Mouse (Mus musculus) midbrain, embryonic 14.5 days (tissue): ENCODE results near the gene Card9. TPM values are rescaled to one million over a fixed set of nuclear protein-coding genes. Genes with fewer than 3 reads are reported as not detected.

Source experiments
- ATAC-seq: fragments of 200-750 bp; cut with Nextera tagmentation; 2 replicates; pipeline ENCODE4 v1.8.0; 2017; ENCODE audit warnings: moderate number of reproducible peaks, moderate library complexity; ENCODE audit not compliant: low FRiP score, low TSS enrichment
- DNase-seq: peaks from one replicate; pipeline ENCODE4 v3.0.0-alpha.2; 2015
- H3K27ac ChIP-seq: fragments of 300-500 bp; sonication (generic); replicated peaks from 2 replicates; pipeline ENCODE4 v1.5.1; 2014; ENCODE audit warnings: mild to moderate bottlenecking, low read depth, low read length, moderate library complexity
- H3K27me3 ChIP-seq: fragments of 300-500 bp; sonication (generic); 2 replicates; pipeline ENCODE4 v1.6.1; 2014; ENCODE audit warnings: low read length, control low read depth, mixed read lengths; ENCODE audit not compliant: control insufficient read depth, insufficient read depth
- H3K36me3 ChIP-seq: fragments of 300-500 bp; sonication (generic); 2 replicates; pipeline ENCODE4 v1.6.1; 2014; ENCODE audit warnings: low read length, control low read depth; ENCODE audit not compliant: control insufficient read depth, insufficient read depth
- H3K4me1 ChIP-seq: fragments of 300-500 bp; sonication (generic); 2 replicates; pipeline ENCODE4 v1.6.1; 2014; ENCODE audit warnings: mild to moderate bottlenecking, antibody characterized with exemption, low read length, control low read depth; ENCODE audit not compliant: control insufficient read depth, insufficient read depth
- H3K4me2 ChIP-seq: fragments of 300-500 bp; sonication (generic); 2 replicates; pipeline ENCODE4 v1.6.1; 2014; ENCODE audit warnings: mild to moderate bottlenecking, low read length, moderate library complexity
- H3K4me3 ChIP-seq: fragments of 300-500 bp; sonication (generic); replicated peaks from 2 replicates; pipeline ENCODE4 v1.5.1; 2014; ENCODE audit warnings: low read depth, low read length
- H3K9ac ChIP-seq: fragments of 300-500 bp; sonication (generic); replicated peaks from 2 replicates; pipeline ENCODE4 v1.6.1; 2014; ENCODE audit warnings: mild to moderate bottlenecking, low read length, moderate library complexity
- H3K9me3 ChIP-seq: fragments of 300-500 bp; sonication (generic); 2 replicates; pipeline ENCODE4 v1.6.1; 2016; ENCODE audit warnings: low read length, control low read depth, mixed read lengths; ENCODE audit not compliant: control insufficient read depth
- WGBS: fragments of 180-500 bp; shearing (Covaris S2); extraction: QIAGEN DNeasy Blood & Tissue Kit; methylation state at CpG from one replicate; pipeline ENCODE4 v1.1.7; 2014; 5-methylcytosine and 5-hydroxymethylcytosine counted together
- polyA plus RNA-seq: library from polyadenylated mRNA; unstranded; fragments of >200 nt; fragmentation: Nextera tagmentation; extraction: Ambion mirVana; gene quantifications from 2 replicates; pipeline ENCODE4 v1.2.1, GENCODE M21; 2014

Gene Card9
- polyA plus RNA-seq, 1 experiment from 2014 or later, result 1.7 TPM

GRCm38 (mm10) chr2:26372396-26372795, 11.7 kb upstream of the Card9 start:
- DNase-seq (no peak), ATAC-seq (no peak)
- Histone ChIP-seq H3K9me3 (no peaks in the 10 kb centered on the region), H3K4me2 (no peak overlapping the region), H3K27ac (no peak overlapping the region), H3K9ac (no peak overlapping the region), H3K36me3 (peaks cover 98% of the 10 kb centered on the region), H3K4me1 (no peaks in the 10 kb centered on the region), H3K27me3 (no peaks in the 10 kb centered on the region), H3K4me3 (no peak overlapping the region)
- WGBS, result 96% methylated on average over 8 of the region's 8 CpGs

GRCm38 (mm10) chr2:26368572-26368971, 7.9 kb upstream of the Card9 start:
- WGBS, result 94% methylated on average over 1 of the region's 1 CpGs
- Histone ChIP-seq H3K9me3 (no peaks in the 10 kb centered on the region), H3K36me3 (peaks cover 97% of the 10 kb centered on the region), H3K27me3 (no peaks in the 10 kb centered on the region), H3K9ac (no peak overlapping the region), H3K4me1 (no peaks in the 10 kb centered on the region), H3K27ac (no peak overlapping the region), H3K4me2 (no peak overlapping the region), H3K4me3 (no peak overlapping the region)
- ATAC-seq, result no peak
- DNase-seq, result no peak

- Histone ChIP-seq H3K27me3 (no peaks in the 10 kb centered on the region), H3K4me1 (no peaks in the 10 kb centered on the region), H3K4me3 (no peak overlapping the region), H3K9ac (no peak overlapping the region), H3K4me2 (no peak overlapping the region), H3K9me3 (no peaks in the 10 kb centered on the region), H3K36me3 (peaks cover 96% of the 10 kb centered on the region), H3K27ac (no peak overlapping the region)
- DNase-seq, result no peak
- no peak for ATAC-seq
- WGBS, result 94% methylated on average over 6 of the region's 6 CpGs
Observed at GRCm38 (mm10) chr2:26367911-26368310, 7.2 kb upstream of the Card9 start.

DNA sequence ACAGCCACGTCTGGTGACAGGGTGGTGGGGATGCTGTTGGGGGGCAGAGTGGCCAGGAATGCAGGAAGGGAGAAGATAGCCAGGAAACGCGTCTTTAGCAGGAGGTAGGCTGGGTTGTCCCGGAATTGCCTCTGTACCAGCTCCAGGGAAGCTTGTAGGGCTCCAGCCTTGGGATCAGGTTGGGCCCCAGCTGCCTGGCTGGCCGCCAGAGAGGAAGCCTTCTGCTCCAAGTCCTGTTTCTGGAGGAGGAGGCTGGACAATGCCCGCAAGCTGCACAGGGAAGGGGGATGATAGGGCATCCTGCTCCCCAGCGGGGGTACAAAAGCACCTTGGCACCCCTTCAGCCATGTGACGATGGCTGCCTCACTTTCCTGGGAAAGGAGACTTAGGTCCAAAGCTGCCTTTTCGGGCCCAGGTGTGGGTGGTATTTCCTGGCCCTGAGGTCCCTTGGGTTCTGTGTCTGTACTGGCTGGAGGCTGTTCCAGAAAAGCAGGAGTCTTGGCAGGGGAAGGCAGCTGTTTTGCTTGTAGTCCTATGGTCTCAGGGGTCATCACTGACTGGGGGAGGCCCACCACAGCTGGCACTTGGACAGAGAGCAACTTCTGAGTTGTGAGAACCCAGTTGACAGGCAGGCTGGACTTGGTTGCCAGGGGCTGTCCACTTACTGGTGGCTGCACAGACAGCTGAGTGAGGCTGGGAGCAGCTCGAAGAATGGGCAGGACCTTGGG, 4.2 kb upstream of the Card9 start:
- H3K9me3 ChIP-seq, result no peaks in the 10 kb centered on the region
- DNase-seq (no peak), ATAC-seq (no peak)
- no peak overlapping the region for H3K9ac ChIP-seq
- H3K4me2 ChIP-seq, result no peak overlapping the region
- 89% methylated on average over 10 of the region's 10 CpGs for WGBS
- H3K36me3 ChIP-seq, result peaks cover 72% of the 10 kb centered on the region
- H3K27me3 ChIP-seq, result no peaks in the 10 kb centered on the region
- no peak overlapping the region for H3K4me3 ChIP-seq
- H3K4me1 ChIP-seq, result no peaks in the 10 kb centered on the region
- no peak overlapping the region for H3K27ac ChIP-seq

DNA sequence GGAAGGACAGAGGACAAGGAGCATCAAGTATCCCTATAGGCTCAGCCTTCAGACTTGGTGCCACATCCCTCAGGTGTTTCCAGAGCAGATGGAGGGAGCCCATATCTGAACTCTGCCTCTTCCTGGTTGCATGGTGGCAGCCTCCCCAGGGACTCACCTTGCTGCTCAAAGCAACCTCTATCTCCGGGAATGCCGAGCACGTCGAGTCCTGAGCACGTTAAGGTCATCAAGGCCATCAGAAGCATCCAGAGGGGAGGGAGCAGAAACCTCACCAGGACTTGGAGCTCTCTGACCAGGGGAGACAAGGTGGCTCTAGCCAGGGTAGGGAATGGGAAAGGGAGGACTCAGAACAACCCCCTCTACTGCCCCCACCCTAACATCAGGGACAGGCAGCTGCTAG, 2.8 kb upstream of the Card9 start:
- ATAC-seq (no peak), DNase-seq (no peak)
- 92% methylated on average over 5 of the region's 5 CpGs for WGBS
- Histone ChIP-seq H3K9ac (no peak overlapping the region), H3K27me3 (no peaks in the 10 kb centered on the region), H3K27ac (no peak overlapping the region), H3K36me3 (peaks cover 58% of the 10 kb centered on the region), H3K4me3 (no peak overlapping the region), H3K9me3 (no peaks in the 10 kb centered on the region), H3K4me1 (no peaks in the 10 kb centered on the region), H3K4me2 (no peak overlapping the region)

GRCm38 (mm10) chr2:26362991-26363390, 2.3 kb upstream of the Card9 start:
- no peak overlapping the region for H3K4me3 ChIP-seq
- H3K4me2 ChIP-seq, result no peak overlapping the region
- H3K9ac ChIP-seq, result no peak overlapping the region
- WGBS, result 84% methylated on average over 5 of the region's 5 CpGs
- H3K9me3 ChIP-seq, result no peaks in the 10 kb centered on the region
- H3K27ac ChIP-seq, result no peak overlapping the region
- no peaks in the 10 kb centered on the region for H3K27me3 ChIP-seq
- no peaks in the 10 kb centered on the region for H3K4me1 ChIP-seq
- peaks cover 53% of the 10 kb centered on the region for H3K36me3 ChIP-seq
- ATAC-seq, result no peak
- no peak for DNase-seq

- ATAC-seq, result no peak
- no peak for DNase-seq
- H3K9ac ChIP-seq, result no peak overlapping the region
- 96% methylated on average over 6 of the region's 6 CpGs for WGBS
- H3K36me3 ChIP-seq, result peaks cover 23% of the 10 kb centered on the region
- H3K9me3 ChIP-seq, result no peaks in the 10 kb centered on the region
- H3K4me3 ChIP-seq, result no peak overlapping the region
- no peaks in the 10 kb centered on the region for H3K4me1 ChIP-seq
- no peaks in the 10 kb centered on the region for H3K27me3 ChIP-seq
- H3K27ac ChIP-seq, result no peak overlapping the region
- H3K4me2 ChIP-seq, result no peak overlapping the region
Observed at GRCm38 (mm10) chr2:26359983-26360382, 735 bp downstream of the Card9 start.

DNA sequence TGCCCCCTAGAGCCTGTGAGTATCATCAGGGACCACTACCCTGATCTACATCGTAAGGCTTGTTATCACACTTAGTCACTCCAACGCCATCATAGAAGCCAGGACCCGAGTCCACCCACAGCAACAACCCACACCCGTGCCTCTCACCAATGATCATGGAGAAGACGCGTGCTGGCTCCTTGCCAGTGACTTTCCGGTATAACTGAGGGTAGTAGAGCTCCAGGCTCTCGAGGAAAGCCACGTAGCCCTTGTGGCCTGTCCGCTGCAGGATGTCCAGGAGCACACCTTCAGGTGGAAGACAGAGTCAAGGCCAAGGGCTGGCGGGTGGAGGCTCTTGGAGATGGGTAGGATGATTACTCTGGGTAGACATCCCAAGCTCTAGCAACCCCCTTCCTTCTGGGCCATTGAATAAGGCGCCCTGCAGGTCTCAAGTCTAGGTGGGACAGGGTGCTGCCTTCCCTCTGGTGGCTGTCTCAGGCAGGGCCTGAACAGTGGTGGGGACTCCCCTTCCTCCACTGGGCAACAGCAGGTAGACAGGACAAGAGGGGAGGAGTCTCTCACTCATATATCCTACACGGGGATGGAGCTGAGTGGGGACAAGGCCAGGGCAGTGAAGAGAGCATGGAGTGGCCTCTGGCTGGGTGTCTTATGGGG, 1.9 kb downstream of the Card9 start:
- Histone ChIP-seq H3K4me3 (no peak overlapping the region), H3K4me2 (no peak overlapping the region), H3K4me1 (no peaks in the 10 kb centered on the region), H3K9ac (no peak overlapping the region), H3K27me3 (no peaks in the 10 kb centered on the region), H3K36me3 (peaks cover 14% of the 10 kb centered on the region; the same call in 1 of the 2 replicates), H3K9me3 (no peaks in the 10 kb centered on the region), H3K27ac (no peak overlapping the region)
- DNase-seq, result no peak
- WGBS, result 89% methylated on average over 13 of the region's 13 CpGs
- 0 out of 2 replicates have a peak, but pooled peaks have one; percentile 20 for ATAC-seq

DNA sequence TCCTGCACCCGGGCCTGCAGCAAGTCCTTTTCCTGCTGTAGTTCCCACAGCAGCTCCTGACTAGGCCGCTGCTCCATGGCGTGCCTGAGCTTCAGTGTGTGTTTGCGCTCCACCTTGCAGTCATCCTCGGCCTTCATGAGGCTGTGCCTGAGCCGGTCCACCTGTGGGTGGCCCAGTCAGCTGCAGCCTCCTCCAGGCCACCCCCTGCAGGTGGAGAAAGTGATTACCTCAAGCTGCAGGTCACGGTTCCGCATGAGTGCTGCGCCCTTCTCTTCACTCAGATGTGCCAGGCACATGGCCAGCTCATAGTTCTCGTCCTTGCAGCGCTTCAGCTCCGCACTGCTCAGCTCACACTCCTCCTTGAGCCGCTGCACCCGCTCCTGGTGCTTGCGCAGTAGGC, 3.2 kb downstream of the Card9 start:
- no peak overlapping the region for H3K27ac ChIP-seq

More for the DNA sequence above, 3.2 kb downstream of the Card9 start:
- DNase-seq (no peak), ATAC-seq (no peak)
- no peak overlapping the region for H3K9ac ChIP-seq
- WGBS, result 43% methylated on average over 15 of the region's 15 CpGs
- H3K4me2 ChIP-seq, result no peak overlapping the region
- H3K4me3 ChIP-seq, result no peak overlapping the region
- H3K4me1 ChIP-seq, result peaks cover 8% of the 10 kb centered on the region
- no peaks in the 10 kb centered on the region for H3K27me3 ChIP-seq
- H3K9me3 ChIP-seq, result no peaks in the 10 kb centered on the region
- H3K36me3 ChIP-seq, result 0 out of 2 replicates have a peak, but pooled peaks cover 3% of the 10 kb centered on the region
